Mouse (Mus musculus) spleen, adult 2 months (tissue): ENCODE measurements around the gene Fuom. TPM values are rescaled to one million over a fixed set of nuclear protein-coding genes. Genes with fewer than 3 reads are reported as not detected.

Source experiments
- DNase-seq, 2 experiments: peaks; one replicate each; pipeline versions ENCODE4 v3.0.0 to v3.0.0-alpha.2; 2012 to 2021; ENCODE audit warnings: low spot score in 2 of 2, low read depth in 1 of 2
- H3K27ac ChIP-seq: fragments of 200-500 bp; 2 replicates; pipeline ENCODE4 v1.5.1; 2012; ENCODE audit warnings: low read length, inconsistent platforms; ENCODE audit not compliant: insufficient read depth
- H3K27me3 ChIP-seq: fragments of 200-500 bp; 2 replicates; pipeline ENCODE4 v1.6.1; 2012; ENCODE audit warnings: mild to moderate bottlenecking, moderate library complexity, low read length, inconsistent platforms; ENCODE audit not compliant: control insufficient read depth, insufficient read depth
- H3K36me3 ChIP-seq: fragments of 200-500 bp; 2 replicates; pipeline ENCODE4 v1.6.1; 2012; ENCODE audit warnings: mild to moderate bottlenecking, low read length, inconsistent platforms; ENCODE audit not compliant: control insufficient read depth, insufficient read depth
- H3K4me1 ChIP-seq: fragments of 200-500 bp; 2 replicates; pipeline ENCODE4 v1.6.1; 2011; ENCODE audit warnings: inconsistent platforms; ENCODE audit not compliant: control insufficient read depth, insufficient read depth, insufficient read length
- H3K4me3 ChIP-seq: fragments of 200-500 bp; 2 replicates; pipeline ENCODE4 v1.5.1; 2011; ENCODE audit warnings: mild to moderate bottlenecking, inconsistent platforms; ENCODE audit not compliant: insufficient read depth, insufficient read length; ENCODE audit errors: extremely low read depth
- CTCF ChIP-seq: fragments of 200-500 bp; IDR thresholded peaks from 2 replicates; pipeline ENCODE4 v1.5.1; 2011; ENCODE audit warnings: mild to moderate bottlenecking, inconsistent platforms; ENCODE audit not compliant: insufficient read depth, insufficient read length, insufficient replicate concordance; ENCODE audit errors: extremely low read depth
- POLR2A ChIP-seq: fragments of 200-500 bp; IDR thresholded peaks from 2 replicates; pipeline ENCODE4 v1.6.1; 2011; ENCODE audit warnings: low read depth, low read length, inconsistent platforms
- WGBS: fragments of 180-500 bp; shearing (Covaris S2); methylation state at CpG from one replicate; pipeline ENCODE4 v1.1.7; 2018; 5-methylcytosine and 5-hydroxymethylcytosine counted together
- polyA plus RNA-seq: library from polyadenylated mRNA; depleted of rRNA; stranded (reverse); fragments of >200 nt; gene quantifications from 2 replicates; pipeline ENCODE4 v1.2.3, GENCODE M21; 2012

Gene Fuom
- polyA plus RNA-seq, 1 experiment, result 10.9 TPM

DNA sequence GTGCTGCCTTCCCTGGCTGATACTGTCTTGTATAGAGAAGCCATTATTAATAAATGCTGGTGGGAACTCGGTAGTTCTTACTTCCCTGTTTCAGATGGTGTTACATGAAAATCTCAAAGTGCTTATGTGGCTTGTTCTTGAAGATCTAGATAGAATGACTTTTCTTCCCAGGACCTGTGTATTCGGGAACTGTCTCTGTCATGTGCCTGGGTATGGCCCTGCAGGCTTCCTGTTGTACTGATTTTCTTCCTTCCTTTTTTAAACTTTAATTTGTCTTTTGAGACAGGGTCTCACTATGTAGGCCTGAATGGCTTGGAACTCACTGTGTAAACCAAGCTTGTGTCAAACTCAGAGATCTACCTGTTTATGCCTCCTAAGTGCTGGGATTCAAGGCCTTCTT lies 25.7 kb upstream of the Fuom start:
- Histone ChIP-seq H3K4me3 (no peak overlapping the region), H3K36me3 (no peaks in the 10 kb centered on the region), H3K27ac (no peak overlapping the region), H3K4me1 (no peaks in the 10 kb centered on the region; the same call in 1 of the 2 replicates), H3K27me3 (no peaks in the 10 kb centered on the region)
- WGBS, result 31% methylated on average over 2 of the region's 2 CpGs
- TF ChIP-seq POLR2A, result no peak
- no peak for TF ChIP-seq CTCF
- DNase-seq, result no peak

GRCm38 (mm10) chr7:140126934-140127333 lies 24.7 kb upstream of the Fuom start:
- Histone ChIP-seq H3K4me1 (no peaks in the 10 kb centered on the region; the same call in 1 of the 2 replicates), H3K27ac (no peak overlapping the region), H3K4me3 (no peak overlapping the region), H3K27me3 (no peaks in the 10 kb centered on the region), H3K36me3 (no peaks in the 10 kb centered on the region)
- TF ChIP-seq POLR2A, result no peak
- no peak for TF ChIP-seq CTCF
- WGBS, result 57% methylated on average over 3 of the region's 3 CpGs
- DNase-seq, result no peak

- H3K4me3 ChIP-seq, result peak overlapping the region; percentile 73
- WGBS, result 4% methylated on average over 5 of the region's 5 CpGs
- TF ChIP-seq POLR2A, result no peak
- TF ChIP-seq CTCF, result no peak
- DNase-seq, result no peak
- no peaks in the 10 kb centered on the region for H3K27me3 ChIP-seq
- H3K4me1 ChIP-seq, result no peaks in the 10 kb centered on the region; the same call in 1 of the 2 replicates
- H3K27ac ChIP-seq, result no peak overlapping the region
- no peaks in the 10 kb centered on the region for H3K36me3 ChIP-seq
Observed at GRCm38 (mm10) chr7:140126022-140126350, 23.7 kb upstream of the Fuom start.

- Histone ChIP-seq H3K36me3 (no peaks in the 10 kb centered on the region), H3K27me3 (no peaks in the 10 kb centered on the region), H3K27ac (no peak overlapping the region), H3K4me1 (no peaks in the 10 kb centered on the region; the same call in 1 of the 2 replicates), H3K4me3 (peak overlapping the region; percentile 73)
- TF ChIP-seq CTCF (no peak), POLR2A (0 out of 2 replicates have a peak, but pooled peaks have one; percentile 10)
- DNase-seq, result peak; percentile 65 to 92
- WGBS, result 2% methylated on average over 40 of the region's 40 CpGs
Observed at GRCm38 (mm10) chr7:140125278-140126021, 23.2 kb upstream of the Fuom start.

GRCm38 (mm10) chr7:140124382-140124781 lies 22.1 kb upstream of the Fuom start:
- no peaks in the 10 kb centered on the region; the same call in 1 of the 2 replicates for H3K4me1 ChIP-seq
- H3K4me3 ChIP-seq, result no peak overlapping the region
- DNase-seq, result no peak
- H3K27me3 ChIP-seq, result no peaks in the 10 kb centered on the region
- H3K36me3 ChIP-seq, result no peaks in the 10 kb centered on the region
- TF ChIP-seq CTCF, result no peak
- TF ChIP-seq POLR2A, result no peak
- no peak overlapping the region for H3K27ac ChIP-seq
- 89% methylated on average over 1 of the region's 1 CpGs for WGBS

DNA sequence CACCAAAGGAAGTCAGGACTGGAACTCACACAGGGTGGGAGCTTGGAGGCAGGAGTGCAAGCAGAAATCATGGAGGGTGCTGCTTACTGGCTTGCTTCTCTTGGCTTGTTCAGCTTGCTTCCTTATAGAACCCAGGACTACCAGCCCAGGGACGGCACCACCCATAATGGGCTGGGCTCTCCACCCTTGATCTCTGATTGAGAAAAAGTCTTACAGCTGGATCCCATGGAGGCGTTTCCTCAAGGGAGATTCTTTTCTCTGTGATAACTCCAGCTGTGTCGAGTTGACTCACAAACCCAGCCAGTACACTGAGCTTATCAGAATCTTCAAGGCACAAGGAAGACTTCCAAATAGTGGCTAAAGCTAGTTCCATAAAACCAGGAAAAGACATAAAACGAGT lies 20.5 kb upstream of the Fuom start:
- H3K4me1 ChIP-seq, result no peaks in the 10 kb centered on the region; the same call in 1 of the 2 replicates
- DNase-seq, result no peak
- no peak overlapping the region for H3K4me3 ChIP-seq
- WGBS, result 60% methylated on average over 4 of the region's 4 CpGs
- no peak overlapping the region for H3K27ac ChIP-seq
- no peaks in the 10 kb centered on the region for H3K36me3 ChIP-seq
- no peak for TF ChIP-seq CTCF
- no peak for TF ChIP-seq POLR2A
- no peaks in the 10 kb centered on the region for H3K27me3 ChIP-seq

DNA sequence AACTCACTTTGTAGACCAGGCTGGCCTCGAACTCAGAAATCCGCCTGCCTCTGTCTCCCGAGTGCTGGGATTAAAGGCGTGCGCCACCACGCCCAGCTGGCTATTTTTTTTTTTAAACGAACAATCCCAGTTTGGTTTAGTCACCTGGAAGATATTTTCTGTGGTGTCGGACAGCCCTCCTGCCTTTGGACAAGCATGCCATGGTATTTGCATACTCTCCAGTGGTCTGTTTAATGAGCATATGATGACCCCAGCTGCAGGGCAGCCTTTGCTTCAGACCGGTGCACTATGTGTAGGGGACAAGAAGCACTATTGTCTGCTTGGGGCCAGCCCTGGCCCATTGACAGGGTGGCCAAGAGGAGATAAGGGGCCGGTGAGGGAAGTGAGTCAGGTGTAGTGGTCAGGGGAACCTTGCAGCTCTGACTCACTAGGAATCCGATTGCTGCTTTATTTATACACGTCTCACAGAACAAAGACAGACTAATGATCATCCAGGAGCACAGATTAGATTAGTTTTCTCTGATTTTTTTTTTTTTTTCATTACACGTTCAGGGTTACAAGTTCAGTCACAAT lies 19.2 kb upstream of the Fuom start:
- no peak overlapping the region for H3K27ac ChIP-seq
- no peaks in the 10 kb centered on the region for H3K36me3 ChIP-seq
- peaks cover 6% of the 10 kb centered on the region; the same call in 1 of the 2 replicates for H3K4me1 ChIP-seq
- DNase-seq, result no peak
- WGBS, result 81% methylated on average over 13 of the region's 13 CpGs
- no peak overlapping the region for H3K4me3 ChIP-seq
- TF ChIP-seq CTCF (no peak), POLR2A (no peak)
- H3K27me3 ChIP-seq, result no peaks in the 10 kb centered on the region
